Mouse (Mus musculus): ENCODE results near the gene Mybpc3. TPM values are rescaled to one million over a fixed set of nuclear protein-coding genes. Genes with fewer than 3 reads are reported as not detected.

Mybpc3 gene
- polyA plus RNA-seq, 1 experiment = not detected

DNA sequence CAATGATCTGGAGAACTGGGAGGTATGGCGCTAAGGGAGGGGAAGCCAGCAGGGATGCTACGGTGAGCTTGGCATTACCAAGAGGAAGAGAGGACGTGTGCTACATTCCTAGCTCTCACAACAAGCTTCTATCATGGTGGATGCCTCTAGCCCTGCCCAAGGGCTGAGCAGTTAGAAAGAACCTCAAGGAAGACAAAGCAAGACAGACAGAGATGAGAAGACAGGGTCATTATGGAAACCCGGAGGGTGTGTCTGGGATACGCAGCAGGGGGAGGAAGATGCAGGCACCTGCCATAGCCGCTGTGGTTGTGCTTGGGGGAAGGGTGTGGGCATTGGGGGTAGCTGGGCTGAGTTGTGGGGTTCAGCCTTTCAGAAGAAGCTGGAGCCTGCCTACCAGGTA is 5.6 kb downstream of the Mybpc3 start:
- TF ChIP-seq POLR2A (IDR thresholded peaks at IDR 0.05; ENCODE audit: insufficient read depth, low read depth, low read length) (no peak), CTCF (IDR thresholded peaks at IDR 0.05; ENCODE audit: insufficient read depth, low read depth, low read length) (no peak)
- H3K4me1 ChIP-seq (ENCODE audit: control insufficient read depth, insufficient read depth, low read length) = no peaks in the 10 kb centered on the region
- 81% methylated on average over 6 of the region's 6 CpGs for WGBS
- H3K27ac ChIP-seq (ENCODE audit: insufficient read depth, low read depth, low read length) = no peak overlapping the region
- no peak overlapping the region for H3K4me3 ChIP-seq (ENCODE audit: insufficient read depth, low read depth, low read length)

- 81% methylated on average over 10 of the region's 10 CpGs for WGBS
- no peak overlapping the region for H3K4me3 ChIP-seq (ENCODE audit: insufficient read depth, low read depth, low read length)
- no peak overlapping the region for H3K27ac ChIP-seq (ENCODE audit: insufficient read depth, low read depth, low read length)
- no peaks in the 10 kb centered on the region for H3K4me1 ChIP-seq (ENCODE audit: control insufficient read depth, insufficient read depth, low read length)
- TF ChIP-seq POLR2A (IDR thresholded peaks at IDR 0.05; ENCODE audit: insufficient read depth, low read depth, low read length) (no peak), CTCF (IDR thresholded peaks at IDR 0.05; ENCODE audit: insufficient read depth, low read depth, low read length) (no peak)
Measured at GRCm38 (mm10) chr2:91125101-91125500, 7.2 kb downstream of the Mybpc3 start.

- H3K4me3 ChIP-seq (ENCODE audit: insufficient read depth, low read depth, low read length) = no peak overlapping the region
- H3K4me1 ChIP-seq (ENCODE audit: control insufficient read depth, insufficient read depth, low read length) = no peaks in the 10 kb centered on the region
- 80% methylated on average over 5 of the region's 5 CpGs for WGBS
- H3K27ac ChIP-seq (ENCODE audit: insufficient read depth, low read depth, low read length) = no peak overlapping the region
- TF ChIP-seq POLR2A (IDR thresholded peaks at IDR 0.05; ENCODE audit: insufficient read depth, low read depth, low read length) (no peak), CTCF (IDR thresholded peaks at IDR 0.05; ENCODE audit: insufficient read depth, low read depth, low read length) (no peak)
Measured at GRCm38 (mm10) chr2:91128761-91129160, 10.8 kb downstream of the Mybpc3 start.

- 74% methylated on average over 6 of the region's 6 CpGs for WGBS
- TF ChIP-seq CTCF (IDR thresholded peaks at IDR 0.05; ENCODE audit: insufficient read depth, low read depth, low read length) (no peak), POLR2A (IDR thresholded peaks at IDR 0.05; ENCODE audit: insufficient read depth, low read depth, low read length) (no peak)
- no peak overlapping the region for H3K4me3 ChIP-seq (ENCODE audit: insufficient read depth, low read depth, low read length)
- no peaks in the 10 kb centered on the region for H3K4me1 ChIP-seq (ENCODE audit: control insufficient read depth, insufficient read depth, low read length)
- H3K27ac ChIP-seq (ENCODE audit: insufficient read depth, low read depth, low read length) = no peak overlapping the region
Measured at GRCm38 (mm10) chr2:91130126-91130525, 12.2 kb downstream of the Mybpc3 start.

- no peak for TF ChIP-seq POLR2A (IDR thresholded peaks at IDR 0.05; ENCODE audit: insufficient read depth, low read depth, low read length)
- TF ChIP-seq CTCF (IDR thresholded peaks at IDR 0.05; ENCODE audit: insufficient read depth, low read depth, low read length) = no peak
- WGBS = 94% methylated on average over 15 of the region's 15 CpGs
- no peak overlapping the region for H3K4me3 ChIP-seq (ENCODE audit: insufficient read depth, low read depth, low read length)
- H3K27ac ChIP-seq (ENCODE audit: insufficient read depth, low read depth, low read length) = no peak overlapping the region
- no peaks in the 10 kb centered on the region for H3K4me1 ChIP-seq (ENCODE audit: control insufficient read depth, insufficient read depth, low read length)
Measured at GRCm38 (mm10) chr2:91131251-91131650, 13.3 kb downstream of the Mybpc3 start.

- Histone ChIP-seq H3K27ac (ENCODE audit: insufficient read depth, low read depth, low read length) (no peak overlapping the region), H3K4me3 (ENCODE audit: insufficient read depth, low read depth, low read length) (no peak overlapping the region), H3K4me1 (ENCODE audit: control insufficient read depth, insufficient read depth, low read length) (no peaks in the 10 kb centered on the region)
- TF ChIP-seq CTCF (IDR thresholded peaks at IDR 0.05; ENCODE audit: insufficient read depth, low read depth, low read length) = no peak
- no peak for TF ChIP-seq POLR2A (IDR thresholded peaks at IDR 0.05; ENCODE audit: insufficient read depth, low read depth, low read length)
- WGBS = 87% methylated on average over 3 of the region's 3 CpGs
Measured at GRCm38 (mm10) chr2:91132035-91132434, 14.1 kb downstream of the Mybpc3 start.

GRCm38 (mm10) chr2:91136513-91137412 is 18.8 kb downstream of the Mybpc3 start:
- WGBS = 73% methylated on average over 11 of the region's 11 CpGs
- H3K4me3 ChIP-seq (ENCODE audit: insufficient read depth, low read depth, low read length) = no peak overlapping the region
- no peaks in the 10 kb centered on the region for H3K4me1 ChIP-seq (ENCODE audit: control insufficient read depth, insufficient read depth, low read length)
- TF ChIP-seq CTCF (IDR thresholded peaks at IDR 0.05; ENCODE audit: insufficient read depth, low read depth, low read length) (no peak), POLR2A (IDR thresholded peaks at IDR 0.05; ENCODE audit: insufficient read depth, low read depth, low read length) (no peak)
- no peak overlapping the region for H3K27ac ChIP-seq (ENCODE audit: insufficient read depth, low read depth, low read length)

DNA sequence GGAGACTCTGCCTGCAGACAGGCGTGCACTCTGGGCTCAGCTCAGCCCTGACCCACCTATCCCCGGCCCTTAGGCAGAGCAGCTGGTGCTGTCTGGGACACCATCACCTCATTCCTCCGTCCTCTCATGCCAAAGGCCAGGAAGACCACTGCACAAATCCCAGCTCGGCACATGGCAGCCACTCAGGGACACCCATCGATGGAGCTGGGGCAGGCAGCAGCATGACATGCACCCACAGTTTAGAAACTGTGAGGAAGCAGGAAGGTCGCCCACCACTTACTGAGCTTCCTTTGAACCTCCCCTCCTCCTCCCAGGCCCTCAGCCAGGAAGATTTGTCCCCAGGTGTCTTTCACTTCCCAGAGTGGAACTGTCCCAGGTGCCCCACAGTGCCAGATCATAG is 19.5 kb downstream of the Mybpc3 start:
- H3K4me1 ChIP-seq (ENCODE audit: control insufficient read depth, insufficient read depth, low read length) = no peaks in the 10 kb centered on the region
- 84% methylated on average over 6 of the region's 6 CpGs for WGBS
- no peak overlapping the region for H3K27ac ChIP-seq (ENCODE audit: insufficient read depth, low read depth, low read length)
- TF ChIP-seq CTCF (IDR thresholded peaks at IDR 0.05; ENCODE audit: insufficient read depth, low read depth, low read length) (no peak), POLR2A (IDR thresholded peaks at IDR 0.05; ENCODE audit: insufficient read depth, low read depth, low read length) (no peak)
- no peak overlapping the region for H3K4me3 ChIP-seq (ENCODE audit: insufficient read depth, low read depth, low read length)

DNA sequence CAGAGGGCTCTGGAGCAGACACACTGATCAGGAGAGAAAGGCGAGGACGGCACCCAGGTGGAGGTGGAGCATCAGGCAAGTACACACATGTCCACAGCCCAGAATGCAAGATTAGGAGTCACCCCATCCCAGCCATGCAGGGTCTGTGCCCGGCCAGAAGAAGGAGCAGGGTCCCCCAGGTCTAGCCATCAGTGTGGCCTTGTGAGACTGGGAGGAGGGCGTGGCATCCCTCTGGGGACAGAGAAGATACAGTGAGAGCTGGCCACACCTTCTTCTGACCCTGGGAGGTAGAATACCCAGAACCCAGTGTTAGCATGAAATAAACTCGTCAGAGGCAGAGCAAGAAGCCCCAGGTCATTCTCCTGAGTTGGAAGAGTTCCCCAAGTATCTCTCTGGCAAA is 21.4 kb downstream of the Mybpc3 start:
- H3K4me3 ChIP-seq (ENCODE audit: insufficient read depth, low read depth, low read length) = no peak overlapping the region
- H3K4me1 ChIP-seq (ENCODE audit: control insufficient read depth, insufficient read depth, low read length) = no peaks in the 10 kb centered on the region
- TF ChIP-seq CTCF (IDR thresholded peaks at IDR 0.05; ENCODE audit: insufficient read depth, low read depth, low read length) = no peak
- TF ChIP-seq POLR2A (IDR thresholded peaks at IDR 0.05; ENCODE audit: insufficient read depth, low read depth, low read length) = no peak
- no peak overlapping the region for H3K27ac ChIP-seq (ENCODE audit: insufficient read depth, low read depth, low read length)
- 73% methylated on average over 5 of the region's 5 CpGs for WGBS
